ENCODE assay signal across 8 mouse cellular contexts in genomic region chr9:40799837-40800501, GRCm38 (mm10). TPM values are rescaled to one million over a fixed set of nuclear protein-coding genes. Genes with fewer than 3 reads are reported as not detected.
DNase-seq lines count a peak whose midpoint lies in the region; ATAC-seq and TF ChIP-seq lines count a peak whose summit lies in the region.

No protein-coding gene starts in this region.

- no peaks in the 10 kb centered on the region for H3K27me3 ChIP-seq in CH12.LX (replicated peaks)
- H3K27me3 ChIP-seq in forebrain, embryonic 12.5 days = no peaks in the 10 kb centered on the region
- H3K27me3 ChIP-seq in heart, postnatal 0 days (ENCODE audit: control insufficient read depth, insufficient read depth, low read length) = no peaks in the 10 kb centered on the region
- H3K27me3 ChIP-seq in lung, embryonic 14.5 days (ENCODE audit: insufficient read depth, low read length) = no peaks in the 10 kb centered on the region
- H3K27me3 ChIP-seq in neural tube, embryonic 15.5 days (replicated peaks) = no peaks in the 10 kb centered on the region

- TF ChIP-seq EP300 in CH12.LX (IDR thresholded peaks at IDR 0.05; ENCODE audit: low read length) = no peak
- no peak for TF ChIP-seq EP300 in heart, postnatal 0 days (IDR thresholded peaks at IDR 0.05; ENCODE audit: low read depth)

- DNase-seq in CH12.LX (ENCODE audit: extremely low read depth) = peak; percentile 78
- DNase-seq in c-Kit-positive CD71-negative TER-119-negative erythroid progenitor cells, embryonic 14.5 days (ENCODE audit: low read depth) = peak; percentile 75
- peak; percentile 93 for DNase-seq in heart, postnatal 0 days (ENCODE audit: low spot score)
- peak; percentile 87 to 89 for DNase-seq in kidney, postnatal 36 days
- DNase-seq in lung, embryonic 14.5 days = peak; percentile 88
- peak; percentile 77 for DNase-seq in testis, postnatal 14 days (ENCODE audit: low spot score)

- no peak for TF ChIP-seq RAD21 in CH12.LX (IDR thresholded peaks at IDR 0.05; ENCODE audit: low read depth, low read length)

- no peak for TF ChIP-seq CTCF in CH12.LX (conservative IDR thresholded peaks at IDR 0.05 in 1 of 2, IDR thresholded peaks at IDR 0.05 in 1 of 2; ENCODE audit: low read depth in 2 of 2, low read length in 2 of 2)
- TF ChIP-seq CTCF in heart, postnatal 0 days (IDR thresholded peaks at IDR 0.05; ENCODE audit: low read depth) = no peak
- no peak for TF ChIP-seq CTCF in lung, embryonic 14.5 days (IDR thresholded peaks at IDR 0.05; ENCODE audit: low read depth)

- dilution Hi-C loops in CH12.LX (cut with MboI; ENCODE audit: extremely low pct_ligation_motif_present, extremely low pct_unique_long_range_greater_than_20kb, low sequenced_read_pairs) = no loop called here

- peak overlapping the region; percentile 97 for H3K9ac ChIP-seq in CH12.LX (ENCODE audit: insufficient read depth, low read depth)
- H3K9ac ChIP-seq in forebrain, embryonic 12.5 days = peak overlapping the region; percentile 72
- peak overlapping the region; percentile 92 for H3K9ac ChIP-seq in heart, postnatal 0 days (replicated peaks; ENCODE audit: low read depth, low read length)
- peak overlapping the region; percentile 79 for H3K9ac ChIP-seq in lung, embryonic 14.5 days
- peak overlapping the region; percentile 70 for H3K9ac ChIP-seq in neural tube, embryonic 15.5 days (replicated peaks)

- peak overlapping the region; percentile 78 for H3K27ac ChIP-seq in CH12.LX (ENCODE audit: insufficient read depth, low read depth)
- peak overlapping the region; percentile 98 for H3K27ac ChIP-seq in forebrain, embryonic 12.5 days
- peak overlapping the region; percentile 100 for H3K27ac ChIP-seq in heart, postnatal 0 days (ENCODE audit: low read depth)
- H3K27ac ChIP-seq in lung, embryonic 14.5 days (ENCODE audit: low read depth) = peak overlapping the region; percentile 99
- H3K27ac ChIP-seq in neural tube, embryonic 15.5 days (replicated peaks) = peak overlapping the region; percentile 99

- peaks cover 24 to 26% of the 10 kb centered on the region in 2 experiments for H3K36me3 ChIP-seq in CH12.LX (replicated peaks in 1 of 2; ENCODE audit: control insufficient read depth in 1 of 2, insufficient read depth in 1 of 2, low read length in 1 of 2)
- peaks cover 21% of the 10 kb centered on the region for H3K36me3 ChIP-seq in forebrain, embryonic 12.5 days (replicated peaks)
- peaks cover 27% of the 10 kb centered on the region for H3K36me3 ChIP-seq in heart, postnatal 0 days (replicated peaks; ENCODE audit: control insufficient read depth, insufficient read depth, low read length)
- peaks cover 30% of the 10 kb centered on the region for H3K36me3 ChIP-seq in lung, embryonic 14.5 days (ENCODE audit: insufficient read depth)
- peaks cover 11% of the 10 kb centered on the region for H3K36me3 ChIP-seq in neural tube, embryonic 15.5 days

- H3K4me3 ChIP-seq in CH12.LX (replicated peaks in 1 of 3; ENCODE audit: low read depth in 2 of 3, low read length in 2 of 3, poor library complexity in 1 of 3) = peak overlapping the region; percentile 67 to 95 (median 87)
- H3K4me3 ChIP-seq in forebrain, embryonic 12.5 days (replicated peaks) = peak overlapping the region; percentile 99
- H3K4me3 ChIP-seq in heart, postnatal 0 days (ENCODE audit: low read depth, low read length) = peak overlapping the region; percentile 59
- peak overlapping the region; percentile 99 for H3K4me3 ChIP-seq in lung, embryonic 14.5 days (ENCODE audit: low read depth, low read length)
- peak overlapping the region; percentile 64 for H3K4me3 ChIP-seq in neural tube, embryonic 15.5 days (replicated peaks)

- peak; percentile 36 for ATAC-seq in forebrain, embryonic 12.5 days (ENCODE audit: low FRiP score)
- peak; percentile 19 for ATAC-seq in heart, postnatal 0 days (ENCODE audit: insufficient read depth, low read depth)
- ATAC-seq in lung, embryonic 14.5 days (ENCODE audit: insufficient read depth) = peak; percentile 20
- ATAC-seq in neural tube, embryonic 15.5 days (ENCODE audit: low FRiP score) = peak; percentile 53

- in situ Hi-C loops in CH12.LX (cut with MboI; ENCODE audit: low pct_ligation_motif_present, low pct_unique_long_range_greater_than_20kb, low sequenced_read_pairs) = loop anchor here (5.0 to 25.0 kb wide), 2 partner anchors 43 to 187 kb away; no protein-coding TSS in a partner anchor

- H3K79me2 ChIP-seq in CH12.LX (replicated peaks; ENCODE audit: control insufficient read depth, extremely low read depth, insufficient read depth, poor library complexity, severe bottlenecking) = peaks cover 27% of the 10 kb centered on the region

- H3K9me3 ChIP-seq in CH12.LX (replicated peaks; ENCODE audit: low read length) = no peaks in the 10 kb centered on the region
- H3K9me3 ChIP-seq in forebrain, embryonic 12.5 days = no peaks in the 10 kb centered on the region
- no peaks in the 10 kb centered on the region for H3K9me3 ChIP-seq in heart, postnatal 0 days (replicated peaks; ENCODE audit: control insufficient read depth, low read length)
- H3K9me3 ChIP-seq in lung, embryonic 14.5 days (ENCODE audit: low read depth, low read length) = no peaks in the 10 kb centered on the region
- H3K9me3 ChIP-seq in neural tube, embryonic 15.5 days (replicated peaks) = no peaks in the 10 kb centered on the region

- H3K4me2 ChIP-seq in CH12.LX (ENCODE audit: insufficient read depth, low read depth, poor library complexity, severe bottlenecking) = peak overlapping the region; percentile 41
- H3K4me2 ChIP-seq in forebrain, embryonic 12.5 days = peak overlapping the region; percentile 70
- H3K4me2 ChIP-seq in heart, postnatal 0 days (ENCODE audit: low read depth, low read length) = peak overlapping the region; percentile 78
- H3K4me2 ChIP-seq in lung, embryonic 14.5 days = peak overlapping the region; percentile 87
- H3K4me2 ChIP-seq in neural tube, embryonic 15.5 days = peak overlapping the region; percentile 72

- TF ChIP-seq POLR2A in CH12.LX (IDR thresholded peaks at IDR 0.05; ENCODE audit: low read depth, low read length) = peak; percentile 76

- under 1% methylated on average over 30 of the region's 30 CpGs for WGBS in forebrain, embryonic 12.5 days
- WGBS in heart, postnatal 0 days = under 1% methylated on average over 30 of the region's 30 CpGs
- under 1% methylated on average over 30 of the region's 30 CpGs for WGBS in lung, embryonic 14.5 days
- WGBS in neural tube, embryonic 15.5 days = under 1% methylated on average over 30 of the region's 30 CpGs

- H3K4me1 ChIP-seq in CH12.LX (ENCODE audit: control insufficient read depth in 1 of 2, insufficient read depth in 2 of 2) = peaks cover 6 to 17% of the 10 kb centered on the region in 2 experiments; a peak in 3 of 4 replicates
- peaks cover 32% of the 10 kb centered on the region for H3K4me1 ChIP-seq in forebrain, embryonic 12.5 days
- H3K4me1 ChIP-seq in heart, postnatal 0 days (ENCODE audit: control insufficient read depth, insufficient read depth) = peaks cover 15% of the 10 kb centered on the region
- H3K4me1 ChIP-seq in lung, embryonic 14.5 days (ENCODE audit: insufficient read depth) = peaks cover 9% of the 10 kb centered on the region
- H3K4me1 ChIP-seq in neural tube, embryonic 15.5 days = peaks cover 23% of the 10 kb centered on the region

TF ChIP-seq in CH12.LX, 34 proteins besides CTCF, POLR2A, EP300 and RAD21:
- TF ChIP-seq TBP (conservative IDR thresholded peaks at IDR 0.05; ENCODE audit: low read depth, low read length) (peak; percentile 56; the same call in 1 of the 2 replicates), MAX (IDR thresholded peaks at IDR 0.05; ENCODE audit: low read length) (no peak), TCF12 (IDR thresholded peaks at IDR 0.05; ENCODE audit: low read depth, low read length) (peak; percentile 71), CHD2 (IDR thresholded peaks at IDR 0.05; ENCODE audit: low read length) (no peak), MYC (IDR thresholded peaks at IDR 0.05; ENCODE audit: low read depth, low read length) (peak; percentile 91), BHLHE40 (IDR thresholded peaks at IDR 0.05; ENCODE audit: low read depth, low read length) (peak; percentile 96), NRF1 (IDR thresholded peaks at IDR 0.05; ENCODE audit: low read depth, low read length) (no peak), SMC3 (IDR thresholded peaks at IDR 0.05; ENCODE audit: low read depth, low read length) (no peak), JUN (IDR thresholded peaks at IDR 0.05; ENCODE audit: insufficient read depth, low read depth, low read length) (0 out of 2 replicates have a peak, but pooled peaks have one; percentile 28), MAFK (IDR thresholded peaks at IDR 0.05; ENCODE audit: insufficient replicate concordance, low read length) (no peak), MAZ (IDR thresholded peaks at IDR 0.05; ENCODE audit: low read depth, low read length) (no peak), ZMIZ1 (IDR thresholded peaks at IDR 0.05; ENCODE audit: low read depth, low read length) (no peak), MXI1 (IDR thresholded peaks at IDR 0.05; ENCODE audit: low read depth, low read length) (peak; percentile 28; the same call in 1 of the 2 replicates), NELFE (IDR thresholded peaks at IDR 0.05; ENCODE audit: low read depth, low read length) (peak; percentile 66)

RNA-seq across cellular contexts. Expression of gene Hspa8, which starts 0.8 kb away (rescaled TPM):
- 2,915 and 4,984 TPM in 2 replicates for total RNA-seq in CH12.LX (2012; rRNA removed)
- total RNA-seq in CH12.LX (2014; rRNA removed) = 7,143 and 7,761 TPM in 2 replicates
- 5,629 and 6,462 TPM in 2 replicates for polyA plus RNA-seq in CH12.LX (2012; ENCODE audit: insufficient read length, low read depth)
- 2,759 and 2,920 TPM in 2 replicates for polyA plus RNA-seq in forebrain, embryonic 12.5 days (2016; fragmentation: Nextera tagmentation; extraction: Ambion mirVana)
- total RNA-seq in heart, postnatal 0 days (2014; rRNA removed; ENCODE audit: low replicate concordance) = 2,627 and 2,715 TPM in 2 replicates
- polyA plus RNA-seq in heart, postnatal 0 days (2015; fragmentation: Nextera tagmentation; extraction: Ambion mirVana) = 1,298 and 1,386 TPM in 2 replicates
- polyA plus RNA-seq in lung, embryonic 14.5 days (2014; fragmentation: Nextera tagmentation; extraction: Ambion mirVana) = 2,522 and 2,633 TPM in 2 replicates
- polyA plus RNA-seq in neural tube, embryonic 15.5 days (2015; fragmentation: Nextera tagmentation; extraction: Ambion mirVana) = 3,055 and 3,120 TPM in 2 replicates

Comparison
In these comparisons a context has a peak if more than half of its experiments do, and no peak if none do; other contexts are left out.
1. Peak in every context shown above with its lines: DNase-seq, ATAC-seq, H3K4me3 ChIP-seq and H3K27ac ChIP-seq.